ENCODE assay signal across 16 mouse cellular contexts in the genomic region with DNA sequence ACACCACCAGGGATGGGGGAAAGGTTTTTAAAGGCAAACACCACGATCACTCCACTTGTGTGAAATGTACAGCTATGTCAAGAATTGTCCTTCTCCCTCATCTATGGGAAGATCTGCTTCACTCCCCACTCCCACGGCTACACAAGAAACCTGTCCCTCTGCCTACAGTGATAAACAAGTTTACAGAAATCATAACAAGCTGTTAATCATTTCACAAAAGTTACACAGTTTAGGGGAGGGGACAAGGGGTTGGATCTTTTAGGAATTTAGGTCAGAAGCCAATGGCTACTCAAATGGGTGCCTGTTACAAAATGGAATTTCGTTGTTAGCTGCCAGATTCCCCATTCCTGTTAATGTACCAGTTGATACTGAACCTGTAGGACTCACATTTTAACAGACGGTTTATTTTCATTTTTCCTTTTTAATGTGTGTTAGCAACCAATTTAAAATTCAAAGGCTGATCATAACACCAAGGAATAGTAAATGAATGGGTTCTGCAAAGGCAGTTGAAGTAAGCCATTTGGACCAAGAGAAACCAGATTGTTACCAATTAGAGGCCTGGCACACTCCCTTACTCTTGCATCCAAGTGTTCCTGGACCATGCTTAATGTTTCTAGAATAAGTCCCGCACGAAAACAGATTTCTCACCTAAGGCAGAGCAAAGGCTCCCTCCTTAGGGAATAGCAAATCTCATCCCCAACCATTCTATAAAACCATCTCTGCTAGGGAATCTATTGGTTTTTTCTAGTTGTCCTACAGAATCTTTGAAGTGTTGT. TPM values are rescaled to one million over a fixed set of nuclear protein-coding genes. Genes with fewer than 3 reads are reported as not detected.
DNase-seq lines count a peak whose midpoint lies in the region; ATAC-seq and TF ChIP-seq lines count a peak whose summit lies in the region.
"Had no signal": no experiment of that assay in that cellular context is flagged by ENCODE, and none has a peak within 500 bp of the region (broad histone marks: within the 10 kb centered on the region; RNA-seq: fewer than 3 reads in every experiment).

No protein-coding gene starts in this region.

- ATAC-seq in megakaryocyte-erythroid progenitor cell, adult 5-6 weeks (replicated peaks; ENCODE audit: low FRiP score, low TSS enrichment, poor library complexity, severe bottlenecking), result no peak
- ATAC-seq: hindbrain, embryonic 16.5 days had no signal

- TF ChIP-seq CTCF in brain, embryonic 14.5 days (IDR thresholded peaks at IDR 0.05; ENCODE audit: borderline replicate concordance, extremely low read depth, insufficient read depth, insufficient read length), result no peak

- DNase-seq in kidney, postnatal 14 days, result peak; percentile 45
- no peak for DNase-seq in kidney, adult 18-20 months
- DNase-seq in brain, embryonic 14.5 days (ENCODE audit: low read depth), result peak; percentile 34
- peak; percentile 43 to 49 for DNase-seq in cerebellum, adult 18-20 months
- peak; percentile 32 to 52 for DNase-seq in layer of hippocampus, adult 8-10 months (ENCODE audit: low spot score in 2 of 2)
- DNase-seq in adrenal gland, postnatal 4 days (ENCODE audit: low spot score in 2 of 2), result no peak
- DNase-seq: adrenal gland, adult 8-10 months; heart, adult 11 months had no signal

- TF ChIP-seq POLR2A in brain, embryonic 14.5 days (IDR thresholded peaks at IDR 0.05; ENCODE audit: borderline replicate concordance, extremely low read depth, insufficient read depth, insufficient read length, poor library complexity, severe bottlenecking), result no peak

RNA-seq across cellular contexts. Expression of a gene that starts 8.9 kb away (rescaled TPM):
- 0.03 and 0.16 TPM in 2 replicates for polyA plus RNA-seq in brain, embryonic 14.5 days (2012; rRNA removed)
- not detected for total RNA-seq in layer of hippocampus, adult 8-10 months (2022)
- not detected in 2 replicates for total RNA-seq in megakaryocyte-erythroid progenitor cell, adult 5-6 weeks (2014; fragmentation: Nextera tagmentation)
- total RNA-seq in megakaryocyte-erythroid progenitor cell, adult 5-6 weeks (2017), result not detected in 2 replicates
- total RNA-seq in adrenal gland, postnatal 4 days (2021), result 1 to 10 TPM in 1 of 2 experiments, under 1 TPM in 1; 0.53 to 1.2 TPM
- polyA plus RNA-seq: embryonic facial prominence, embryonic 13.5 days; hindbrain, embryonic 16.5 days; limb, embryonic 11.5 days had no signal

RNA-seq across cellular contexts. Expression of a gene that starts 30.1 kb away (rescaled TPM):
- 0.19 and 0.28 TPM in 2 replicates for polyA plus RNA-seq in brain, embryonic 14.5 days (2012; rRNA removed)
- total RNA-seq in layer of hippocampus, adult 8-10 months (2022), result not detected
- 1.1 TPM in 1 of 2 replicates, not detected in the other for total RNA-seq in megakaryocyte-erythroid progenitor cell, adult 5-6 weeks (2014; fragmentation: Nextera tagmentation)
- total RNA-seq in megakaryocyte-erythroid progenitor cell, adult 5-6 weeks (2017), result not detected in 2 replicates
- total RNA-seq in adrenal gland, postnatal 4 days (2021), result 1 to 10 TPM in 1 of 2 experiments, under 1 TPM in 1; 0.50 to 1.0 TPM
- polyA plus RNA-seq: embryonic facial prominence, embryonic 13.5 days had no signal

RNA-seq across cellular contexts. Expression of a gene that starts 34.6 kb away (rescaled TPM):
- 0.04 and 0.08 TPM in 2 replicates for polyA plus RNA-seq in brain, embryonic 14.5 days (2012; rRNA removed)
- total RNA-seq in layer of hippocampus, adult 8-10 months (2022), result not detected
- total RNA-seq in megakaryocyte-erythroid progenitor cell, adult 5-6 weeks (2014; fragmentation: Nextera tagmentation), result not detected in 2 replicates
- total RNA-seq in megakaryocyte-erythroid progenitor cell, adult 5-6 weeks (2017), result not detected in 2 replicates
- total RNA-seq in adrenal gland, postnatal 4 days (2021), result not detected
- polyA plus RNA-seq: embryonic facial prominence, embryonic 13.5 days; hindbrain, embryonic 16.5 days; limb, embryonic 11.5 days; lung, embryonic 16.5 days had no signal

RNA-seq across cellular contexts. Expression of a gene that starts 51.9 kb away (rescaled TPM):
- not detected in 2 replicates for polyA plus RNA-seq in brain, embryonic 14.5 days (2012; rRNA removed)
- not detected for total RNA-seq in layer of hippocampus, adult 8-10 months (2022)
- not detected in 2 replicates for total RNA-seq in megakaryocyte-erythroid progenitor cell, adult 5-6 weeks (2014; fragmentation: Nextera tagmentation)
- not detected in 2 replicates for total RNA-seq in megakaryocyte-erythroid progenitor cell, adult 5-6 weeks (2017)
- not detected for total RNA-seq in adrenal gland, postnatal 4 days (2021)
- total RNA-seq: adrenal gland, adult 8-10 months had no signal
- polyA plus RNA-seq: heart, postnatal 0 days; hindbrain, embryonic 16.5 days; large intestine, adult 2 months; limb, embryonic 11.5 days; lung, embryonic 16.5 days; stomach, embryonic 15.5 days had no signal

Comparison
In these comparisons a context has a peak if more than half of its experiments do, and no peak if none do; other contexts are left out.
1. DNase-seq: peak in kidney, postnatal 14 days (single experiment), brain, embryonic 14.5 days (single experiment), cerebellum, adult 18-20 months (2 of 2) and layer of hippocampus, adult 8-10 months (2 of 2); none in kidney, adult 18-20 months (single experiment) and adrenal gland, postnatal 4 days (0 of 2).